In genomic region chr3:30010889-30011288, GRCm38 (mm10) we compare ENCODE assay signal across 9 mouse cellular contexts.
A peak's percentile ranks its signal among the peaks of the same experiment; 100 is the strongest.
DNase-seq lines count a peak whose midpoint lies in the region; ATAC-seq and TF ChIP-seq lines count a peak whose summit lies in the region.
"Had no signal": no experiment of that assay in that cellular context is flagged by ENCODE, and none has a peak within 500 bp of the region (broad histone marks: within the 10 kb centered on the region; RNA-seq: fewer than 3 reads in every experiment).

No protein-coding gene starts in this region.

- no peak for DNase-seq in heart, postnatal 10 days
- no peak for DNase-seq in liver, postnatal 0 days
- no peak for DNase-seq in liver
- DNase-seq in limb, embryonic 14.5 days (ENCODE audit: low spot score), result no peak
- no peak for DNase-seq in adrenal gland, postnatal 36 days
- DNase-seq: thymus, postnatal 36 days had no signal

- WGBS in heart, embryonic 11.5 days (ENCODE audit: insufficient replicate concordance), result 36% methylated on average over 6 of the region's 6 CpGs
- WGBS in liver, postnatal 0 days (ENCODE audit: insufficient replicate concordance), result 35% methylated on average over 6 of the region's 6 CpGs
- 19% methylated on average over 6 of the region's 6 CpGs for WGBS in embryonic facial prominence, embryonic 12.5 days
- 13% methylated on average over 6 of the region's 6 CpGs for WGBS in limb, embryonic 14.5 days

- intact Hi-C loops in heart, postnatal 10 days (cut with DNase I), result loop anchor here (10.0 kb wide), 5 partner anchors 94 to 234 kb away; no protein-coding TSS in a partner anchor

- no peaks in the 10 kb centered on the region for H3K4me1 ChIP-seq in heart, embryonic 11.5 days (ENCODE audit: control insufficient read depth, insufficient read depth, low read length)
- H3K4me1 ChIP-seq in liver, postnatal 0 days (ENCODE audit: insufficient read depth), result no peaks in the 10 kb centered on the region
- 0 out of 2 replicates have a peak, but pooled peaks cover 3% of the 10 kb centered on the region for H3K4me1 ChIP-seq in embryonic facial prominence, embryonic 12.5 days
- H3K4me1 ChIP-seq in limb, embryonic 14.5 days (ENCODE audit: control insufficient read depth, insufficient read depth, low read length), result peaks cover 10% of the 10 kb centered on the region

- peak overlapping the region; percentile 93 for H3K27ac ChIP-seq in heart, embryonic 11.5 days (ENCODE audit: low read depth, low read length)
- no peak overlapping the region for H3K27ac ChIP-seq in liver, postnatal 0 days (ENCODE audit: low read depth)
- no peak overlapping the region for H3K27ac ChIP-seq in embryonic facial prominence, embryonic 12.5 days
- H3K27ac ChIP-seq in limb, embryonic 14.5 days (replicated peaks; ENCODE audit: low read depth, low read length), result peak overlapping the region; percentile 99

- TF ChIP-seq CTCF in liver, postnatal 0 days (IDR thresholded peaks at IDR 0.05; ENCODE audit: low read depth), result no peak

- H3K4me3 ChIP-seq in heart, embryonic 11.5 days (ENCODE audit: low read depth, low read length), result peak overlapping the region; percentile 71
- H3K4me3 ChIP-seq in liver, postnatal 0 days (ENCODE audit: low read depth, low read length), result no peak overlapping the region
- H3K4me3 ChIP-seq in embryonic facial prominence, embryonic 12.5 days, result peak overlapping the region; percentile 56
- peak overlapping the region; percentile 66 for H3K4me3 ChIP-seq in limb, embryonic 14.5 days (replicated peaks; ENCODE audit: low read length)

- peak overlapping the region; percentile 81 for H3K9ac ChIP-seq in heart, embryonic 11.5 days (ENCODE audit: low read depth, low read length)
- H3K9ac ChIP-seq in liver, postnatal 0 days (replicated peaks), result no peak overlapping the region
- peak overlapping the region; percentile 15; the same call in 1 of the 2 replicates for H3K9ac ChIP-seq in embryonic facial prominence, embryonic 12.5 days
- H3K9ac ChIP-seq in limb, embryonic 14.5 days (ENCODE audit: low read depth, low read length, severe bottlenecking), result peak overlapping the region; percentile 90

- no peaks in the 10 kb centered on the region for H3K36me3 ChIP-seq in heart, embryonic 11.5 days (ENCODE audit: control insufficient read depth, insufficient read depth, low read length)
- H3K36me3 ChIP-seq in liver, postnatal 0 days (replicated peaks; ENCODE audit: insufficient read depth, low read length), result no peaks in the 10 kb centered on the region
- no peaks in the 10 kb centered on the region for H3K36me3 ChIP-seq in embryonic facial prominence, embryonic 12.5 days
- H3K36me3 ChIP-seq in limb, embryonic 14.5 days (ENCODE audit: control insufficient read depth, insufficient read depth, low read length), result no peaks in the 10 kb centered on the region; the same call in 1 of the 2 replicates

- no peak for TF ChIP-seq POLR2A in limb, embryonic 14.5 days (IDR thresholded peaks at IDR 0.05; ENCODE audit: borderline replicate concordance, extremely low read depth, insufficient read depth, insufficient read length)

- no peak for TF ChIP-seq EP300 in liver, postnatal 0 days (IDR thresholded peaks at IDR 0.05; ENCODE audit: low read depth)

- H3K4me2 ChIP-seq in heart, embryonic 11.5 days, result peak overlapping the region; percentile 64
- peak overlapping the region; percentile 7; the same call in 1 of the 2 replicates for H3K4me2 ChIP-seq in liver, postnatal 0 days (ENCODE audit: low read depth, low read length)
- peak overlapping the region; percentile 74 for H3K4me2 ChIP-seq in embryonic facial prominence, embryonic 12.5 days (replicated peaks)
- peak overlapping the region; percentile 90 for H3K4me2 ChIP-seq in limb, embryonic 14.5 days (replicated peaks; ENCODE audit: low read depth, low read length, severe bottlenecking)

- H3K27me3 ChIP-seq in heart, embryonic 11.5 days (ENCODE audit: control insufficient read depth, insufficient read depth, low read length), result no peaks in the 10 kb centered on the region
- H3K27me3 ChIP-seq in liver, postnatal 0 days (ENCODE audit: insufficient read depth, low read length), result peaks cover 24% of the 10 kb centered on the region
- H3K27me3 ChIP-seq in embryonic facial prominence, embryonic 12.5 days, result no peaks in the 10 kb centered on the region
- H3K27me3 ChIP-seq in limb, embryonic 14.5 days (ENCODE audit: control insufficient read depth, insufficient read depth, low read length), result no peaks in the 10 kb centered on the region

- no peak for ATAC-seq in heart, embryonic 11.5 days (replicated peaks; ENCODE audit: insufficient number of reproducible peaks, low FRiP score, low TSS enrichment)
- ATAC-seq in liver, postnatal 0 days, result no peak
- no peak for ATAC-seq in embryonic facial prominence, embryonic 12.5 days (ENCODE audit: insufficient number of reproducible peaks, insufficient read depth, low FRiP score, low TSS enrichment)
- no peak for ATAC-seq in limb, embryonic 14.5 days (ENCODE audit: low FRiP score, low read depth)
- no peak for ATAC-seq in cerebellum, adult (ENCODE audit: insufficient number of reproducible peaks, low FRiP score, low TSS enrichment)

- no peaks in the 10 kb centered on the region for H3K9me3 ChIP-seq in heart, embryonic 11.5 days (replicated peaks; ENCODE audit: control insufficient read depth, low read length)
- no peaks in the 10 kb centered on the region for H3K9me3 ChIP-seq in liver, postnatal 0 days (ENCODE audit: low read length)
- no peaks in the 10 kb centered on the region for H3K9me3 ChIP-seq in embryonic facial prominence, embryonic 12.5 days
- no peaks in the 10 kb centered on the region for H3K9me3 ChIP-seq in limb, embryonic 14.5 days (ENCODE audit: control insufficient read depth, low read length)

Comparison
In these comparisons a context has a peak if more than half of its experiments do, and no peak if none do; other contexts are left out.
1. H3K27ac ChIP-seq: peak in heart, embryonic 11.5 days (single experiment) and limb, embryonic 14.5 days (single experiment); none in liver, postnatal 0 days (single experiment) and embryonic facial prominence, embryonic 12.5 days (single experiment).
2. H3K4me2 ChIP-seq: peak in every context shown above with its lines; median percentile 90 in limb, embryonic 14.5 days; 74 in embryonic facial prominence, embryonic 12.5 days; 64 in heart, embryonic 11.5 days; 7 in liver, postnatal 0 days.